Mouse (Mus musculus) adrenal gland, postnatal 25 days (tissue): Measurements from ENCODE around the gene Mettl9. TPM values are rescaled to one million over a fixed set of nuclear protein-coding genes. Genes with fewer than 3 reads are reported as not detected.

Experiments used
- DNase-seq: peaks from one replicate; pipeline ENCODE4 v3.0.0; 2021; ENCODE audit warnings: mixed read lengths
- total RNA-seq: library from RNA; stranded (reverse); gene quantifications from 2 replicates; pipeline ENCODE4 v1.2.3, GENCODE M21; 2021

Gene Mettl9
- total RNA-seq, 1 experiment from 2014 or later = 130 TPM

DNA sequence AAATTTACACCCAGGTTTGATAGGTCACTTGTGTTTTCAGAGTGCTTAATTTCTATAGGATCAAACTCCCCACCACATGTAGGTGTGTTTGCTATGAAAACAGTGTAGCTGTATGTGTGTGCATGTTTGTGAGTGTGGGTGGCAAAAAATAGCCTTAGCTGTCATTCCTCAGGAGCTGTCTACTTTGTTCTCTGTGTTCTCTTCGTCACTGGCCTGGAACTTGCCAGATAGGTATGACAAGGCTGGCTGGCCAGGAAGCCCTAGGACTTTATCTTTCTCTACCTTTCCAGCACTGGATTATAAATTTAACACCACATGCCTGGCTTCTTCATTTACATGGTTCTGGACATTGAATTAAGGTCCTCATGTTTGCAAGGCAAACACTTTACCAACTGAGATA lies 10.0 kb downstream of the Mettl9 start:
- DNase-seq = no peak

DNA sequence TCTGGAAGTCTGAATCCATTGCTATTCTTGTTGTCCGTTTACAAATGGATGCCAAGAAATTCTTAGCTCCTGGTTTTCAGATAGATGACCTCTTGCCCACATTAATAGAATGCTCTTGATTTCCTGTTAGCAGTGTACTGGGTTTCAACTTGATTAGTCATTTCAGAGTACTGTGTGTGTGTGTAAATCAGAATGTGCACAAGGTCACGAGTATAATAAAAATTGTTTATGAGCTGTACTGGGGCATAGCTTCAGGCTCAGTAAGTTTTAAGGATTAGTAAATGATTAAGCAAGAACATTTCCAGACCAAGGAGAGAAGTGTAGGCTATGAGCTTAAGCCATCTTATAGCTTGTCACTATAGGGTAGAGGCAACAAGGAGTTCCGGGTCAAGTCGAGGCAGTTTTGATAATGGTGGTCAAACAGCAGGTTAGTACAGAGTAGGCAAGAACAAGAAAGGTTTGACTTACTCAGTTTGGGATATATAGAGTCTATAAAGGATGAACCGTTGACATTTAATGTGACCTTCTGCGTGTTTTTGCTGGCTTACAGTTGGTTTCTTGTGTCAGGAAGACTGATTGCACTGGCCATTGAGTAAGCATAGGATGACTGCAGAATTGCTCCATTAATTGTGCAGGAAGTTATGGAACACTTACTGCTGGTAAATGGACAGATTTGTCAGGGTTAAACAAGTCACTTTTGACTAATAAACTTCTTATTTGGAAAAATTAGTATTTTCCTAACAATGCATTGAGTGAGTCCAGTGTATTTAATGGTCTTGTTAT lies 11.6 kb downstream of the Mettl9 start:
- DNase-seq = no peak

DNA sequence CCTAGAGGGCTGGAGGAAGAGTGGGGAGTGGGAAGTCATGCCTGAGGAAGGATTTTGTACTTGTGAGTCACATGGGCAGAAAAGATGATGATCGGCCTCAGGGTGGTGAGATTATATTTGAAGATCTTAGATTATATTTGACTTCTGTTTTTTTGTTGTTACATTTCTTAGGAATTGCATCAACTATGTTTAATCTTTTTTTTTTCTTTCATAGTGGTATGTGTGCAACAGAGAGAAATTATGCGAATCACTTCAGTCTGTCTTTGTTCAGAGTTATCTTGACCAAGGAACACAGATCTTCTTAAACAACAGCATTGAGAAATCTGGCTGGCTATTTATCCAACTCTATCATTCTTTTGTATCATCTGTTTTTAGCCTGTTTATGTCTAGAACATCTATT lies 13.4 kb downstream of the Mettl9 start:
- no peak for DNase-seq

DNA sequence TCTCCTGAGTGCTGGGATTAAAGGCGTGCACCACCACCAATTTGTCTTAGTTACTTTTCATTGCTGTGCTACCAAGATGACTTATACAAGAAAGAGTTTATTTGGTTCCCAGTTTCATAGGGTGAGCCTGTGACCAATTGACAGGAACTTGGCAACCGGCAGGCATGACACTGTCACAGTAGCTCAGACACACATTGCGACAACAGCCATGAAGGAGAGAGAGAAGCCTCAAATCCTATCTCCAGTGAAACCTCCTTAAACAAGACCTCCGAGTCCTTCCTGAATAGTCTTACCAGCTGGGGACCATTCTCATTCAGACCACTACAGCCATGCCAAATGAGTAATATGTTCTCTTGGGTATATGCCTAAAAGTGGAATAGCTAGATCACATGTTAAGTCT lies 18.8 kb downstream of the Mettl9 start:
- DNase-seq = peak; percentile 36

DNA sequence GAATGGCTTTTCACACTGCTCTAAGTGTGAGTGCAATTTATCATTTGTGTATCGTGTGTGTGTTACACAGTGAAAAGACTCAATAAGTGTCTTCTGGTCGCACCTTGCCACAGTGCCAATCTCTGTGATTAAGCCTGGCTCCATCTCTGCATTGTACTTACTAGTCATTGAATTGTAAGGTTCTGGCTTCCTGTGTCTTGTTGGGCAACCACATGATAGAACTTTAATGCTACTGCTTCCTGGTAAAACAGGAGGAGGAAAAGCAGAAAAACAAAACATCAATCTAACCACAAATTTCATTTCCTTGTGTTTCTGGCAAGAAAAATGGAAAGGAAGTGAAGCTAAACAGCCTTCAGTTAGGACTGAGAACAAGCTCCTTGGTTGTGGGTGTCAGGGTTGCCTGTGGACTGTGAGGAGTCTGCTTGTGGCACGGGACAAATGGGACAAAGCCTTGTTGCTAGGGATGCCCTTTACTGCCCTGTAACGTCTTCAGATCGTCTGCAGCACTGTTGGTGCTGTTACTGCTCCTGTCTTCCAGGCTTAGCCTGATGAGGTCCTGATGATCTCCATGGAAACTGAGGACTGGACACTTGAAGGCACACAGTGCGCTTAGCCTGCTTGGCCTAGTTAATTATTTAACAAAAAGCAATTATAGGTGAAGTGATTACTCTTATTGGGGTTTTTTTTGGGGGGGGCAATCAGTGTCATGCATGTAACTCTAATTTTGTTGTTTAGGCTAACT lies 25.4 kb downstream of the Mettl9 start:
- DNase-seq = no peak

DNA sequence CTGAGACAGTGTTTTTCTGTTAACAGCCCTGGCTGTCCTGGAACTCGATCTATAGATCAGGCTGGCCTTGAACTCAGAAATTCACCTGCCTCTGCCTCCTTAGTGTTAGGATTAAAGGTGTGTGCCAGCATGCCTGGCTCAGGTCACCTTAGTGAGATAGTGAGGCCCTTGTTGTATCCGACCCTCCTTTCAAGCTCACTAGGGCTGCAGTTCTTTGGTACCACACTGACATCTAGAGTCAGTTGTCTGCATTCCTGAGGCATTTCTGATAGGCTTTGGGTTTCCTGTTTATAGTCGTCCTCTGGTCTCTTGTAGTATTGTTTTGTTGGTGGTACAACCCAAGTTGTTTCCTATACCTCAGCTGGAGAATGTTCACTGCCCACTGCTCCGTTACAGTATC lies 30.1 kb downstream of the Mettl9 start:
- no peak for DNase-seq

DNA sequence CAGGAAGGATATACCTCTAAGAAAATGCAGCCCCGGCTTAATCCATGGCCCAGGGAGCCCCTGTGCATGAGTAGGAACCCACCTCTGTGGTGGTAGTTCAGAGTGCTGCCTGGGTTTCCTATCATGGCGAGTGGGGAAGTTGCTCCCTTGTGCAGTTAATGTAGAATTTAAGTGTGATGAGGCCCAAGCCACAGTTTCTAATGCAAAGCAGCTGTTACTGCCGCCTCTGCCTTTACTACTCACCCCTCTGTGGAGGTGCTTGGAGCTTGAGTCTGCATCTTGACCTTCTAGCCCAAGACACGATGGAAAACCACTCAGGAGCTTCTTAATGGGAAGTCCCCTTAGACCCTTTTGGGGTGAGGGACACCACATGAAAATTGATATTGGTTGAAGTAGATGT lies 37.0 kb downstream of the Mettl9 start:
- no peak for DNase-seq

DNA sequence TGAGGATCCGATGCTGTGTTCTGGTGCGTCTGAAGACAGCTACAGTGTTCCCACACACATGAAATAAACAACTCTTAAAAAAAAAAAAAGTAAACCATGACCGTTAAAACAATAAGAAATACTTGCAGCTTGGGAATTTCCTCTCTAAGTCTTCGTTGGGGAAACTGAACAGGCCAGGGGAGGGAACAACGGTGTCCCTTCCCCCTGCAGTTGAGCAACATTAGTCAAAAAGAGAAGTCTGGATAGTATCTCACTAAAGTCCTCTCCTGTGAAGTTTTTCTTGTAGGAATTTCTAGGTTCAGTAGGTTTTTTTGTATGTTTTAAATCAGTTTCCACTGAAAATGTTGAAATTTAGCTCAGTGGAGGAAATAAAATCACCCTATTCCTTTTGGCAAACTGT lies 38.3 kb downstream of the Mettl9 start:
- no peak for DNase-seq

DNA sequence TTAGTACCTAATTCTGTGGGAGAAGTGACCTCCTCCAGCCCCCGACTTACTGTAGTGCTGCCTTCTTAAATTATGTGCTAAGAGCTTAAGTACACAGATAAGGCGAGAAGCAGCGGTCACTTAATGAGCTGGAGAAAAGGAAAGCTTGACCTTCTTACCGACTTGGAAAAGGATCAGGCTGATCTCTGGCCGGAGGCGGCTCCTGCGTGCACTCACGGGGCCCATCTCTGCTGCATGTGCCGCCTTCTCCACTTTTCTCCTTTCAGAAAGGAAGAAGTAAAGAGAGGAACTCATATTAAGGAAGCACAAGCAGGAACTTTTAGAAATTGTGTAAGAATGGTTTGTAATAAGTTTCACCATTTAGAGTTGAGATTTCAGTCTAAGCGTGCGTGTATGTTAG lies 40.0 kb downstream of the Mettl9 start, which contains the start of gene Igsf6:
Gene Igsf6 (minus strand): TSS at position 292 of the 400 bp plus-strand sequence.
- no peak for DNase-seq

DNA sequence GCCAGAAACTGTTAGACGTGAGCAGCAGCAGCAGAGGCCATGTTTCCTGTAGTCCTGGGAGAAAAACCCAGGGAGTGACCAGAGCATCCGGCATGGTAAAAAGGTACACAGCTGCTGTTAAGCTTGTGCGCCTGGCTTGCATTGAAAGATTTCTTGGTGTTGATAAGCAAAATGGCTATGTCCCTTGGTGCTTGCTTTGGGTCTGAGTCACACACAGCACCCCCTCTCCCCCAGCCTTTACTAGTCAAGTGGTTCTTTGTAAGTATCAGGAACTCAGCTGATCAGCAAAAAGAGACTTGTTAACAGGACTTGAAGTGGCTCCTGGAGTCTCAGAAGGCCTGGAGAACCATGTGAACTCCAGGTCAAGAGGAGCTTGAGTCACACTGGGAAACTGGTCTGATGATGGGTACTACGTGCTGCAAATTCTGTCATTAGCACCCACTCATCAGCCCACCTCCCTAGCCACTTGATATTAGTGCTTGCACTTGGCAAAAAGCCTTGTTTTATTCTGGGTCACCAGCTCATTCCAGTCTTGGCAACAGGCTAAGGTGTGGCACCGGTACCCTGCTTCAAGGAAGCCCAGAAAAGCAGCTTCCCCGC lies 40.7 kb downstream of the Mettl9 start:
- DNase-seq = no peak

DNA sequence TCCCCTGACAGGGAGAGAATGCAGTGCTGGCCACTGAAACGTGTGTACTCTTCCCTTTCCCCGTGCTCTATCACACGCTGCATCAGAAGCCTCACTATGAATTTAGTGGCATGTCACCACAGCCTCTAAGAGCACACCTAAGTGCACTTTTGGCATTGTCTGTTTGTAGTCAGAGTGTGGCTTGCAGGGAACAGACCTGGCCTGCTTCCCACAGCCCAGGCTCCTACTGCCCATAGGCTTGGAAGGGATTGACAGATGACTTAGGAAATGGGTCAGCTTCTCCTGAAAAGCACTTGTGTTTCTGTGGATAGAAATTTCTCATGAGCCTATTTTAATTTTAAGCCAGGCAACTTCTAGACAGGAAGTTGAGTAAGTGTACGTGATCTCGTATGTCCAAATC lies 41.2 kb downstream of the Mettl9 start:
- DNase-seq = no peak

DNA sequence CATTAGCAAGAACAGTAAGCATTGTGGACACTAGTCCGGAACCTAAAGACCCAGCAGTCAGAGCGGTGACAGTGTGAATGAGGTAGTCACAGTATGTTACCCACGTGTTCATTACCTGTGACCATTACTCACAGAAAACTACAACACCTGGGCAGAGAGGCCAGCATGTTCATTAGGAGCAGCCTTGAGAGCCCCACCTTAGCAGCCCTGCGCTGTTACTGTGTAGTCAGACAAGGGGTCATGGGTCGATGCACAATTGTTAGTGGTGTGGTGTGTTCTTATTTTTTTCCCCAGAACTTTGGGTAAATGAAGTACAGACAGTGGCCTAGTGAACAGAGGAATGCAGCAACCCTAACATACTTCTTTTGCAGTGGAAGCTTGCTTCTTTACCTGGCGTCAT lies 43.1 kb downstream of the Mettl9 start:
- DNase-seq = no peak

DNA sequence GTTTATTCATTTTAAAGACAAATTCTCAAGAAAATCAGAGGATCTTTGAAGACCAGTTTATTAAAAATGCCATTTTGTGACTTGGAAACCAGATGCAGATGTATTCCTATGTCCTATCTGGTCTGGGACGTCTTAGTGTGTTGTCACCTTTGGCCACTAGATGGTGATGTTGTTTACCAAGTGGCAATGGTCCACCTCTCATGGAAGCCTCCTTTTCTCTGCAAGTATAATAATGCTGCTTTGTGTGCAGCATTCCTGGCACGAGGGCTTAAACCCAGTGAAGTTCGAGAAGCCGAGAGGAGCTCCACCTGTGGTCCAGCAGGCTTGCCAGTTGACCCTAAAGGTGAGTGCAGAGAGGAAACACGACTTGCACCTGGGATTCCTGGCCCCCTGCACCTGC lies 43.6 kb downstream of the Mettl9 start:
- peak; percentile 43 for DNase-seq

DNA sequence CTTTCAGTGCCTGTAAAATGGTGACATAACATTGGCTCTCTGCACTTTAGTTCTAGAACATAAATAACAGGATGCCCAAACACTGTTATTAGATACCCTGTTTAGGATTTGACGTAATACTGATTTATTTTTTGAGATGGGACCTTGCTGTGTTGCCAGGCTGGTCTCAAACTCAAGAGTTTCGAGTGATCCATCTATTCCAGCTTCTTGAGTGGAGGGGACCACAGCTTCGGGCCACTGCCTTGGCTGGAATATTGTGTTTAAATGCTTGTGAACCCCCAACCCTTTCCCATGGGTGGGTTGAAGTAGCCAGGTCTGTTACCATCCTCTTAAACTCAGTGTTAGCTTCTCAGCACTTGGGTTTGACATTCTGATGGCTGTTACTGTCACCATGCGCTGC lies 47.1 kb downstream of the Mettl9 start, which contains the start of gene Otoa:
Gene Otoa (plus strand): TSS at position 301 of the 400 bp plus-strand sequence.
- no peak for DNase-seq

DNA sequence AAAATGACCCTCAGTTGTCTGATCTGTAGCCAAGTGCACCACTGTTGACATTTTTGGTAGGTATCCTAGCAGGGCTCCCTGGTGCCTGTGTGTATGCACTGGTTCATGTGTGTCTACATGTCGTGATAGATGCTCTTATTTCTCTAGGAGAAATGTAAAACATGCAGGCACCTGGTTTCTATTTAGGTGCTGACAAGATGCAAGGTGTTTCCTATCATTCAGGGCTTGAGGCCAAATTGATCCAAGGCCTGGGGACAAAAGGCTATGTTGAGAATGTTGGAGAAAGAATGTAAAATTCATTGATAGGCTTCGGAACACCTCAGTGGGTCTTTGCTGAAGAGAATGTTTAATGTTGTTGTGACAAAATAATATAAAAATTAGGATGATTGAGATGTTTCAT lies 47.6 kb downstream of the Mettl9 start:
- DNase-seq = no peak

DNA sequence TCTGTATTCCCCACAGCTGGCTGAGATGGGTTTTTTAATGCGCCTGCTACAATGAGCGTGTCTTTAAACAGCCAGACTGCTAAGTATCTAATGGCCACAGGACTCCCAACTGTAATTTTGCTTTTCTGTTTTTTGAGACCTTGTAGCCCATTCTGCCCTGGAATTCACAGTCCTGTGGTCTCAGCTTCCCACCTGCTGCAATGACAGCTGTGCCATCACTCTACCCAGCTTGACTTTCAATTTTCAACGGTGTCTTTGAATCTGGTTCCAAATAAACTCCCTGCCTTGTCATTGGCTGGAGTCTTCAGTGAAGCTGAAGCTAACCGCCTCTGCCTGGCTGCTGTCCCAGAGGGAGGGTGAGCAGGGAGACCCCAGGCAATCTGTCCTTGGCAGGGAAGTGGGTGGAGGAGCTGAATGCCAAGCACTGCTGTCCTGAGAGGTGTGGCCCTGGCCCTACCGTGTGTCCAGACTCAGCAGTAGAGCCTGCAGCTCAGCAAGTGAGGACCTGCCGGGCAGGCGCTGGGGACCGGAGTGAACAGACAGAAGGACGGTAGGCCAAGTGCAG lies 48.8 kb downstream of the Mettl9 start:
- DNase-seq = no peak

DNA sequence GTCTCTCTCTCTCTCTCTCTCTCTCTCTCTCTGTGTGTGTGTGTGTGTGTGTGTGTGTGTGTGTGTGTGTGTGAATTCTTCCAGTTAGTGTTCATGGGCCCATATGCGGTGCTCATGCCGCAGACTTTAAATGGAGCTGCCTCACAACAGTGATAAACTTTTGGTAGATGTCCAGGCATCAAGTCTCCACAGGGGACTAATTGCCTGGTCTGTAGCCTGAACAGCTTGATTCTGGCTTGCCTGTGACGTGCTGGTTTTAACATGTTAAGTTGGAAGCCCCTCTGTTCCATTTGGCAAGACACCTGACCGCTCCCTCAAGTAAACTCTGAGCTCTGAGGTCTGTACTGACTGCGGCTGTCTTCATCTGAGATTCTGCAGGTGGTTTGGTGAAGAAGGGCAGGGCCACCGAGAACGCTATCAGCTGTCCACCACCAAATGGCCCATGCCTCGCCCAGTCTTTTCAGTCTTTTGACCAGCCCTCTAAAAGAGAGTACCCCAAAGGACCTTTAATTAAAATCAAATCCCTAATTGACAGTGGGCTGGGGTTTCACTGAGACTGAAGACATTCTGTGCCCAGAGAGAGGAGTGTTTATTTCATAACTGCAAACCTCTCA lies 50.7 kb downstream of the Mettl9 start:
- no peak for DNase-seq

DNA sequence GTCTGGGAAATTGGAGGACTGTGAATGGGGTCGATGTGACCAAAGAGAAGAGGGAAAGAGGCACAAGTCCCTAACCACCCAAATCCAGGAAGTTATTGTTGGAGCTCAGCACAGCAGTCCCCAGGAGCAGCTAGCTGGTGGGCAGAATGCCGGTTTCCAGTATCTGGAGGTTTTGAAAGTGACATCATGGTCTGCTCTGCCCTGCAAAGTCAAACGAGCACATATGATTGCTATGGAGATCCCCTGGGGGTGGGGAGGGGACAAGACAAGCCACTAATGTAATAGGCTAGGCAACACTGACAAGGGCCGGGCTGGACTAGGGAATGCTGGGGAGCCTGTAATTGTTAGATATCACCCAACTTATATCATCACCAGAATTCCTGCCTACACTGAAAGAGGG lies 51.3 kb downstream of the Mettl9 start:
- no peak for DNase-seq

DNA sequence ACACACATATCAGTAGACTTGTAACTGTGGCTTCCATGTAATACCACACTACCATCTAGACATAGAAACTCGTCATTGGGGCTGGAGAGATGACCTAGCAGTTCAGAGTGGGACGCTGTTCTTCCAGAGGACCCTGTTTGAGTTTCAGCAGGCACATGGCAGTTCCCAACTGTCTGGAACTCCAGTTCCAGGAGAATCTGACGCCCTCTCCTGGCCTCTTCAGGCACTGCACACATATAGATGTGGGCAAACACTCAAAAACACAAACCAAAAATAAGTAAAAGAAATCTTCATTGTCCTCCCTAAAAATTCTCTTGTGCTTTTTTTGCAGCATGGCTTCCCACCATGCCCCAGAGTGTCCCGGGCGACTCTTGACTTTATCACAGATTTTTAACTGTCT lies 54.5 kb downstream of the Mettl9 start:
- no peak for DNase-seq

DNA sequence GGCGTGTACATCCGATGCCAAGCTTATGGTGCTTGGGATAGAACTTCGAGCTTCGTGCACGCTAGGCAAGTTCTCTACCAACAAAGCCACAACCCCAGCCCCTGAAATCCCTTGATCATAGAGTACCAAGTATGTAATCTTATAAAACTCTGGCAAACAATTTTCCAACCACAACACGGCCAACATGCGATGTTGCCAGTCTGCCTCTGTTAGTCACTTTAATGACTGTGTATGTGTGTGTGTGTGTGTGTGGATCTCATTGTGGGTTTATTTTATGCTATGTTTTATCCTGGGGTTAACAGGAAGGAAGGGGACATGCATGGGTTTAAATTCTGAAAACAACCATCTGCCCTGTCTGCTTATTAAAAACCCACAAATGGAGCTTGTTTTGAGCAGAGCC lies 56.5 kb downstream of the Mettl9 start:
- no peak for DNase-seq

DNA sequence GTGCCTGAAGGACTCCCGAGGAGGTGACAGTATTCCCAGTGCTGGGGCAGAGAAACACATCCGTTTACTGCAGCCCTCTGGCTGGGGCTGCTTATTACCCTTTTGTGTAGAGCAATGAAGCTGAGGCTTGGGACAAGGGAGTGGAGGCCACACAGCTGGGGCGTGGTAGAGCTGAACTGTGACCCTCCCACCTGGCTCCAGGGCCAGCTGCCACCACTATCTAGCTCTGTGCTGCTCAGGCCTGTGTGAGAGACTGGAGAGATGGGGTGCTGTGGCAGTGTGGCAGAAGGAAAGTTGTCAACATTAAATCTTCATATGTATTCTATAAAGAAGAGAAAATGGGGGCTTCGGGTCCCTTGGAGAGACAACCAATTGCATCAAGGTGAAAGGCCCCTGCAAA lies 58.8 kb downstream of the Mettl9 start:
- no peak for DNase-seq

DNA sequence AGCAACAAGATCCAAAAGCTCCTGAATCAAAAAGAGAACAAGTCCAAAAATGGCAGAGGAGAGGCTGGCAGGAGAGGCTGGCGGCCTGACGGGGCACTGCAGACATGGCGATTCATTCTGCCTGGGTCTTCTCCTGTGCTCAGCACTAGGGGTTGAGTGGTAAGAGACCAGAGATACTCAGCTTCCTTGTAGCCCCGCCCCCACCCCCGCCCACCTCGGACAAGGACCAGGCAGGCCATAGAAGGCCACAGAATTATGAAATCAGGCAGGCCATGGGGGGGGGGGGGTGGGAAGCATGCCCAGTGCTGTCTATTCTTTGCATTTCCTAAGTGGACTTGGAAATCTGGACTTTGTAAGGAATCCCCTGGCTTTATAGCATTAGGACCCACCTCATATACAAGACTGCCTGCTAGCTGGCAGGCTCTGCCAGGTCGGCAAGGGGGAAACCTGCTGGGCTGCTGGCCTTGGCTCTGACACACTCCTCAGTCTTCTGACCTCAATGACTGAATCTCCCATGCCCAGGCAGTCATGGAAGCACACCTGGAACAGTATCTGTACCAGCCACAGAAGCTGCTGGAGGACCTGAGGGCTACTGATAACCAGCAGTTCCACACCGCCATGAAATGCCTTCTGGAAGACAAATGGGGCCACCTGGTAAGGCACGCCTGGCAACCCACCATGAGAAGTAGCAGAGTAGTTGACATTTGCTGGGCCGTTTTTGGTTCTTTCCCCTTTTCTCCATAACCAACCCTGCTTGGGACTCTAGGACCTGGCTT lies 64.6 kb downstream of the Mettl9 start:
- DNase-seq = no peak
